Comparison of ENCODE assay signal across 8 mouse cellular contexts in the genomic region with DNA sequence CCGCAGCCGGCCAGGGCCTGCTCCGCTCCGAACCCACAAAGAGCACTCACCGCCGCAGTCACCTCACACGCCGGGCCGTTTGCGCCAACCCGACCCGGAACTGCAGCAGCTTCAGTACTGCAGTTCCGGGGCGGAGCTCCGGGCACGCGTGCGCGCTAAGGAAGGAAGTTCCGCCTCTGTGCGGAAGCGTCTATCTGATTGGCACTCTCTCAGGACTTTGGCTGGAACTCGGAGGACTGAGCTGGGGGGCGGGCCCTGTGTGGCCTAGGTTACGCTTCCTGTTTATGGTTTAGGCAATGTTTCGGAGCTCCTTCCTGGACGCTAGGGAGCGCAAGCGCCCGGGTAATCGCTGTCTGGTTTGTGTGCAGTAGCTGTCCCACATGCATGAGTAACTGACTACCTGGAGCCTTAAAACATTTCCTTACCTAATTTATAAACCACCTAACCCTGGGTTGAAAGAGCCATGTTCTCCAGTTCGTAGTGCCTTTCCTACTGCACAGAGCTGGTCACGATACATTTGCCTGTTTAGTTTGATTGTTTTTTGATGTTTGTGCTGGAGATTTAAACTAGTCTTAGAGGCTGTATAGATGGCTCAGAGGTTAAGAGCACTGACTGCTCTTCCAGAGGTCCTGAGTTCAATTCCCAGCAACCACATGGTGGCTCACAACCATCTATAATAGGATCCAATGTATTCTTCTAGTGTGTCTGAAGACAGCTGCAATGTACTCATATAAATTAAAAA. TPM values are rescaled to one million over a fixed set of nuclear protein-coding genes. Genes with fewer than 3 reads are reported as not detected.
DNase-seq lines count a peak whose midpoint lies in the region; ATAC-seq lines count a peak whose summit lies in the region.

A gene (minus strand): TSS at position 102 of the 742 bp plus-strand sequence.

- H3K4me2 ChIP-seq in forebrain, embryonic 14.5 days (ENCODE audit: low read length) = peak within 1 kb of the TSS; percentile 86
- H3K4me2 ChIP-seq in neural tube, embryonic 15.5 days = peak within 1 kb of the TSS; percentile 86

- peaks cover 17% of the 10 kb centered on the region for H3K36me3 ChIP-seq in forebrain, embryonic 14.5 days (ENCODE audit: control insufficient read depth, insufficient read depth, low read length)
- H3K36me3 ChIP-seq in neural tube, embryonic 15.5 days = peaks cover 8% of the 10 kb centered on the region

- intact Hi-C loops in heart, postnatal 14 days (cut with DNase I) = loop anchor here (1.0 to 10.0 kb wide), 2 partner anchors 66 to 219 kb away; no protein-coding TSS in a partner anchor

- peaks cover 18% of the 10 kb centered on the region for H3K4me1 ChIP-seq in forebrain, embryonic 14.5 days (ENCODE audit: control insufficient read depth, insufficient read depth, low read length)
- peaks cover 39% of the 10 kb centered on the region for H3K4me1 ChIP-seq in neural tube, embryonic 15.5 days

- peak; percentile 99 for DNase-seq in ES-CJ7 (ENCODE audit: low read depth, low spot score)
- peak; percentile 98 for DNase-seq in cerebellum, adult 11 months
- DNase-seq in forebrain, embryonic 14.5 days (ENCODE audit: low spot score) = peak; percentile 99
- DNase-seq in heart, postnatal 14 days = peak; percentile 96 to 98
- peak; percentile 99 for DNase-seq in layer of hippocampus, adult 11-12 months (ENCODE audit: low spot score)
- peak; percentile 99 for DNase-seq in lung, adult 18-20 months
- DNase-seq in testis, postnatal 14 days (ENCODE audit: low spot score) = peak; percentile 97

- peak; percentile 100 for ATAC-seq in forebrain, embryonic 14.5 days
- peak; percentile 99 for ATAC-seq in neural tube, embryonic 15.5 days (ENCODE audit: low FRiP score)

- WGBS in forebrain, embryonic 14.5 days = 2% methylated on average over 33 of the region's 33 CpGs
- WGBS in neural tube, embryonic 15.5 days = 1% methylated on average over 33 of the region's 33 CpGs

- H3K27ac ChIP-seq in forebrain, embryonic 14.5 days (ENCODE audit: low read depth, low read length) = no peak within 1 kb of the TSS
- peak within 1 kb of the TSS; percentile 84 for H3K27ac ChIP-seq in neural tube, embryonic 15.5 days (replicated peaks)

- peak within 1 kb of the TSS; percentile 81 for H3K9ac ChIP-seq in forebrain, embryonic 14.5 days (ENCODE audit: low read length)
- H3K9ac ChIP-seq in neural tube, embryonic 15.5 days (replicated peaks) = peak within 1 kb of the TSS; percentile 97

- no peaks in the 10 kb centered on the region for H3K27me3 ChIP-seq in forebrain, embryonic 14.5 days (replicated peaks; ENCODE audit: control insufficient read depth, insufficient read depth, low read length)
- no peaks in the 10 kb centered on the region for H3K27me3 ChIP-seq in neural tube, embryonic 15.5 days (replicated peaks)

- peak within 1 kb of the TSS; percentile 79 for H3K4me3 ChIP-seq in forebrain, embryonic 14.5 days (ENCODE audit: low read depth, low read length)
- peak within 1 kb of the TSS; percentile 96 for H3K4me3 ChIP-seq in neural tube, embryonic 15.5 days (replicated peaks)

- H3K9me3 ChIP-seq in forebrain, embryonic 14.5 days (replicated peaks; ENCODE audit: control insufficient read depth, low read length) = no peaks in the 10 kb centered on the region
- H3K9me3 ChIP-seq in neural tube, embryonic 15.5 days (replicated peaks) = no peaks in the 10 kb centered on the region

RNA-seq across cellular contexts. Expression of the gene that starts here (rescaled TPM):
- 103 and 110 TPM in 2 replicates for polyA plus RNA-seq in forebrain, embryonic 14.5 days (2014; fragmentation: Nextera tagmentation; extraction: Ambion mirVana)
- 10 to 100 TPM; 78.8 to 86.6 TPM for total RNA-seq in heart, postnatal 14 days (2021)
- 176 and 181 TPM in 2 replicates for polyA plus RNA-seq in neural tube, embryonic 15.5 days (2015; fragmentation: Nextera tagmentation; extraction: Ambion mirVana)
